Mouse (Mus musculus) stomach, embryonic 16.5 days (tissue): ENCODE measurements around the gene Armcx6. TPM values are rescaled to one million over a fixed set of nuclear protein-coding genes. Genes with fewer than 3 reads are reported as not detected.
"Not testable (repeated sequence)": the region's sequence is repeated elsewhere in the genome, so short reads cannot be mapped to it uniquely, and the experiment has no call there.

Experiments used
- ATAC-seq: fragments of 200-750 bp; cut with Nextera tagmentation; 2 replicates; pipeline ENCODE4 v1.8.0; 2017; ENCODE audit warnings: moderate number of reproducible peaks, moderate TSS enrichment; ENCODE audit not compliant: insufficient read depth, low FRiP score
- H3K27ac ChIP-seq: fragments of 300-500 bp; sonication (generic); 2 replicates; pipeline ENCODE4 v1.5.1; 2014; ENCODE audit warnings: low read length
- H3K27me3 ChIP-seq: fragments of 300-500 bp; sonication (generic); 2 replicates; pipeline ENCODE4 v1.6.1; 2014; ENCODE audit warnings: low read length, control low read depth, mixed read lengths; ENCODE audit not compliant: control insufficient read depth, insufficient read depth
- H3K36me3 ChIP-seq: fragments of 300-500 bp; sonication (generic); 2 replicates; pipeline ENCODE4 v1.6.1; 2014; ENCODE audit warnings: low read length; ENCODE audit not compliant: control insufficient read depth, insufficient read depth
- H3K4me1 ChIP-seq: fragments of 300-500 bp; sonication (generic); 2 replicates; pipeline ENCODE4 v1.6.1; 2014; ENCODE audit warnings: low read length, control low read depth, mixed read lengths; ENCODE audit not compliant: control insufficient read depth, insufficient read depth
- H3K4me2 ChIP-seq: fragments of 300-500 bp; sonication (generic); 2 replicates; pipeline ENCODE4 v1.6.1; 2014; ENCODE audit warnings: low read depth, low read length, mixed read lengths
- H3K4me3 ChIP-seq: fragments of 300-500 bp; sonication (generic); replicated peaks from 2 replicates; pipeline ENCODE4 v1.5.1; 2014; ENCODE audit warnings: mild to moderate bottlenecking, low read length
- H3K9ac ChIP-seq: fragments of 300-500 bp; sonication (generic); 2 replicates; pipeline ENCODE4 v1.6.1; 2014; ENCODE audit warnings: low read length
- H3K9me3 ChIP-seq: fragments of 300-500 bp; sonication (generic); replicated peaks from 2 replicates; pipeline ENCODE4 v1.6.1; 2016; ENCODE audit warnings: low read length, control low read depth; ENCODE audit not compliant: control insufficient read depth
- WGBS: fragments of 180-500 bp; shearing (Covaris S2); extraction: QIAGEN DNeasy Blood & Tissue Kit; methylation state at CpG from one replicate; pipeline ENCODE4 v1.1.7; 2014; 5-methylcytosine and 5-hydroxymethylcytosine counted together
- polyA plus RNA-seq: library from polyadenylated mRNA; unstranded; fragments of >200 nt; fragmentation: Nextera tagmentation; extraction: Ambion mirVana; gene quantifications from 2 replicates; pipeline ENCODE4 v1.2.1, GENCODE M21; 2015

Gene Armcx6
- polyA plus RNA-seq, result 20.8 and 23.9 TPM in 2 replicates

GRCm38 (mm10) chrX:134750764-134751592 lies at the start of gene Armcx6:
Gene Armcx6 (minus strand): TSS chrX:134751417.
- Histone ChIP-seq H3K27me3 (no peaks in the 10 kb centered on the region; the same call in 1 of the 2 replicates), H3K4me2 (peak within 1 kb of the TSS; percentile 66), H3K9ac (peak within 1 kb of the TSS; percentile 70), H3K4me3 (peak within 1 kb of the TSS; percentile 60), H3K4me1 (peaks cover 4% of the 10 kb centered on the region; the same call in 1 of the 2 replicates), H3K9me3 (no peaks in the 10 kb centered on the region), H3K27ac (peak within 1 kb of the TSS; percentile 75), H3K36me3 (no peaks in the 10 kb centered on the region)
- WGBS, result 17% methylated on average over 36 of the region's 36 CpGs
- ATAC-seq, result peak; percentile 90

GRCm38 (mm10) chrX:134787728-134788127 lies 36.5 kb upstream of the Armcx6 start:
- Histone ChIP-seq H3K36me3 (no peaks in the 10 kb centered on the region), H3K27ac (no peak overlapping the region), H3K4me3 (no peak overlapping the region), H3K27me3 (no peaks in the 10 kb centered on the region), H3K9ac (no peak overlapping the region), H3K4me2 (no peak overlapping the region), H3K4me1 (no peaks in the 10 kb centered on the region), H3K9me3 (no peaks in the 10 kb centered on the region)
- no peak for ATAC-seq
- 65% methylated on average over 4 of the region's 4 CpGs for WGBS

- not testable (repeated sequence) for H3K4me1 ChIP-seq, H3K27me3 ChIP-seq, H3K27ac ChIP-seq, ATAC-seq, H3K9ac ChIP-seq, H3K9me3 ChIP-seq, H3K4me3 ChIP-seq, H3K4me2 ChIP-seq, H3K36me3 ChIP-seq
- WGBS, result 41% methylated on average over 4 of the region's 4 CpGs
Measured at GRCm38 (mm10) chrX:134763428-134764198, 12.4 kb upstream of the Armcx6 start.

- H3K27me3 ChIP-seq, result no peaks in the 10 kb centered on the region
- no peaks in the 10 kb centered on the region for H3K36me3 ChIP-seq
- H3K9ac ChIP-seq, result peak overlapping the region; percentile 72
- H3K9me3 ChIP-seq, result no peaks in the 10 kb centered on the region
- H3K27ac ChIP-seq, result peak overlapping the region; percentile 72
- no peaks in the 10 kb centered on the region for H3K4me1 ChIP-seq
- ATAC-seq, result 0 out of 2 replicates have a peak, but pooled peaks have one; percentile 30
- peak overlapping the region; percentile 57 for H3K4me3 ChIP-seq
- peak overlapping the region; percentile 51 for H3K4me2 ChIP-seq
- WGBS, result 20% methylated on average over 13 of the region's 13 CpGs
Measured at GRCm38 (mm10) chrX:134757293-134757995, 6.2 kb upstream of the Armcx6 start.

GRCm38 (mm10) chrX:134756434-134757292 lies 5.4 kb upstream of the Armcx6 start, which contains the start of gene Armcx3:
Gene Armcx3 (plus strand): TSS chrX:134756595.
- WGBS, result 18% methylated on average over 46 of the region's 46 CpGs
- Histone ChIP-seq H3K9ac (peak within 1 kb of the TSS; percentile 72), H3K36me3 (no peaks in the 10 kb centered on the region), H3K4me1 (no peaks in the 10 kb centered on the region), H3K4me3 (peak within 1 kb of the TSS; percentile 57), H3K4me2 (peak within 1 kb of the TSS; percentile 51), H3K27me3 (no peaks in the 10 kb centered on the region; the same call in 1 of the 2 replicates), H3K27ac (peak within 1 kb of the TSS; percentile 72), H3K9me3 (no peaks in the 10 kb centered on the region)
- ATAC-seq, result peak; percentile 94

DNA sequence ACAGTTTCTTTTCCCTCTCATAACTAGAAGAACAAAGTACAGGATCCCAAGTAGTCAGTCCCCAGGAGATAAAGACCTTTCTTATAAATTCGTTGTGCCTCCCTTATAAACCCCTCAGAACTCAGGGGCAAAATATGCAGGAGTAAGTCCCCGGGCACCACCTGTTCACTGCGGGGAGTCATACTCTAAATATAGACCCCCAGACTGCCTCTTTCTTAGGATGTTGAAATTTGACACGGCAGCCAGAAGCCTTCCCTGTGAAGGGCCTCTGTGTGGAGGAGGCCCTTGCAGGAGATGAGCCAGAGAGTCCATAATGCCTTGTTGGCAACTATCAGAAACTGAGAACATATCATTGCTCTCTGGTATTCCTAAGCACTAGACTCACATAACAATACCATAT lies 1.4 kb upstream of the Armcx6 start:
- WGBS, result 21% methylated on average over 4 of the region's 4 CpGs
- no peak overlapping the region for H3K9ac ChIP-seq
- H3K36me3 ChIP-seq, result no peaks in the 10 kb centered on the region
- H3K27me3 ChIP-seq, result no peaks in the 10 kb centered on the region; the same call in 1 of the 2 replicates
- no peak overlapping the region for H3K4me2 ChIP-seq
- H3K27ac ChIP-seq, result no peak overlapping the region; the same call in 1 of the 2 replicates
- ATAC-seq, result no peak
- H3K4me1 ChIP-seq, result peaks cover 4% of the 10 kb centered on the region; the same call in 1 of the 2 replicates
- no peak overlapping the region for H3K4me3 ChIP-seq
- H3K9me3 ChIP-seq, result no peaks in the 10 kb centered on the region

DNA sequence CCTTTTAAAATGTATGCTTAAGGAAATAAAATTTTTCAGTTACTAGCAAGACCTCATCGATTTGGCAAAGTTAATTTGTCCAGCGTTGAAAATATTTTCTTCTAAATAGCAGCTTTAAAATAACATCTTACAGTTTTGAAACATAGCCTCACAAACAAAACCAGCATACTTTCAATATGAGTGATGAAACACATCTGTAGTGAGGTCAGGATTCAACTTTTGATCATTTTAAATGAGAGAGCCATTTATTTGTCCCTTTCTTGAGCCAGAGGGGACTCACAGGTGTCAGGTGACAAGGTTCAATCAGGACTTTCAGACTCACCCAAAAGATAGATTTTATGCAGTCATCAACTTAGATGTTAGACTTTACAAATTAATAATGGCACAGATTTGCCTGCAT lies 693 bp upstream of the Armcx6 start:
- no peak overlapping the region for H3K27ac ChIP-seq
- no peaks in the 10 kb centered on the region for H3K36me3 ChIP-seq
- H3K9ac ChIP-seq, result no peak overlapping the region
- H3K4me1 ChIP-seq, result peaks cover 4% of the 10 kb centered on the region; the same call in 1 of the 2 replicates
- WGBS, result 44% methylated on average over 2 of the region's 2 CpGs
- H3K4me2 ChIP-seq, result no peak overlapping the region
- no peak overlapping the region for H3K4me3 ChIP-seq
- ATAC-seq, result no peak
- H3K9me3 ChIP-seq, result no peaks in the 10 kb centered on the region
- no peaks in the 10 kb centered on the region; the same call in 1 of the 2 replicates for H3K27me3 ChIP-seq

- no peak overlapping the region for H3K4me2 ChIP-seq
- peaks cover 4% of the 10 kb centered on the region; the same call in 1 of the 2 replicates for H3K4me1 ChIP-seq
- H3K27me3 ChIP-seq, result peaks cover 4% of the 10 kb centered on the region; the same call in 1 of the 2 replicates
- H3K4me3 ChIP-seq, result no peak overlapping the region
- WGBS, result 34% methylated on average over 5 of the region's 5 CpGs
- H3K9ac ChIP-seq, result no peak overlapping the region
- no peaks in the 10 kb centered on the region for H3K36me3 ChIP-seq
- ATAC-seq, result peak; percentile 49; the same call in 1 of the 2 replicates
- no peaks in the 10 kb centered on the region for H3K9me3 ChIP-seq
- no peak overlapping the region for H3K27ac ChIP-seq
Measured at GRCm38 (mm10) chrX:134746459-134746858, 4.8 kb downstream of the Armcx6 start.
